Mouse (Mus musculus) central nervous system, embryonic 11.5 days (tissue): ENCODE data around the gene Eif2ak1. TPM values are rescaled to one million over a fixed set of nuclear protein-coding genes. Genes with fewer than 3 reads are reported as not detected.

Experiments
- polyA plus RNA-seq: library from polyadenylated mRNA; depleted of rRNA; stranded (reverse); fragments of >200 nt; gene quantifications from 2 replicates; pipeline ENCODE4 v1.2.3, GENCODE M21; 2012; rRNA removed

Gene Eif2ak1
- 21.1 and 28.6 TPM in 2 replicates for polyA plus RNA-seq

GRCm38 (mm10) chr5:143817116-143817930 lies at the start of gene Eif2ak1:
TSS of gene Eif2ak1 (plus strand) at chr5:143817788.

GRCm38 (mm10) chr5:143897635-143898330 lies 80.2 kb downstream of the Eif2ak1 start, which contains the start of gene Ankrd61:
TSS of gene Ankrd61 (minus strand) at chr5:143897685.

GRCm38 (mm10) chr5:143909417-143910400 lies 92.1 kb downstream of the Eif2ak1 start, which contains the start of the genes Aimp2 and Pms2:
TSS of gene Aimp2 (minus strand) at chr5:143909847.
TSS of gene Pms2 (plus strand) at chr5:143909964.

GRCm38 (mm10) chr5:143927875-143928274 lies 110.3 kb downstream of the Eif2ak1 start, which contains the start of gene Gm42421:
TSS of gene Gm42421 (plus strand) at chr5:143928175.

GRCm38 (mm10) chr5:143932831-143933230 lies 115.2 kb downstream of the Eif2ak1 start, which contains the start of gene Rsph10b:
TSS of gene Rsph10b (plus strand) at chr5:143933035.

Other genes starting within 250 kb of the Eif2ak1 start
- gene Cyth3, start 195.3 kb upstream of the Eif2ak1 start, polyA plus RNA-seq: 24.4 and 28.9 TPM in 2 replicates
- gene Usp42, start 85.5 kb upstream of the Eif2ak1 start, polyA plus RNA-seq: 19.1 and 21.9 TPM in 2 replicates
- 0.23 and 0.41 TPM in 2 replicates for gene Ankrd61, start 79.9 kb downstream of the Eif2ak1 start, polyA plus RNA-seq
- gene Aimp2, start 92.1 kb downstream of the Eif2ak1 start, polyA plus RNA-seq: 60.2 and 80.2 TPM in 2 replicates
- 18.8 and 21.6 TPM in 2 replicates for gene Pms2, start 92.2 kb downstream of the Eif2ak1 start, polyA plus RNA-seq
- 1.7 and 2.8 TPM in 2 replicates for gene Gm42421, start 110.4 kb downstream of the Eif2ak1 start, polyA plus RNA-seq
- gene Rsph10b, start 115.2 kb downstream of the Eif2ak1 start, polyA plus RNA-seq: 3.7 TPM in 2 replicates
- gene Ccz1, start 197.1 kb downstream of the Eif2ak1 start, polyA plus RNA-seq: 53.6 and 65.0 TPM in 2 replicates
- not detected in 2 replicates for gene Ocm, start 208.9 kb downstream of the Eif2ak1 start, polyA plus RNA-seq